Mouse (Mus musculus) liver, embryonic 14.5 days (tissue): ENCODE data around the gene Xpnpep1. TPM values are rescaled to one million over a fixed set of nuclear protein-coding genes. Genes with fewer than 3 reads are reported as not detected.

Experiments used
- ATAC-seq: fragments of 200-750 bp; cut with Nextera tagmentation; 2 replicates; pipeline ENCODE4 v1.8.0; 2017; ENCODE audit warnings: moderate number of reproducible peaks, mild to moderate bottlenecking, moderate library complexity; ENCODE audit not compliant: insufficient read depth
- DNase-seq, 3 experiments: peaks; one replicate each; pipeline ENCODE4 v3.0.0-alpha.2; 2012 to 2013; ENCODE audit warnings: low read depth in 3 of 3, low spot score in 3 of 3
- H3K27ac ChIP-seq: fragments of 300-500 bp; sonication (generic); 2 replicates; pipeline ENCODE4 v1.5.1; 2014; ENCODE audit warnings: moderate library complexity, mild to moderate bottlenecking, control low read depth, inconsistent platforms
- H3K27me3 ChIP-seq: fragments of 300-500 bp; sonication (generic); 2 replicates; pipeline ENCODE4 v1.6.1; 2014; ENCODE audit warnings: mild to moderate bottlenecking, low read length, moderate library complexity; ENCODE audit not compliant: control insufficient read depth, insufficient read depth
- H3K36me3 ChIP-seq: fragments of 300-500 bp; sonication (generic); replicated peaks from 2 replicates; pipeline ENCODE4 v1.6.1; 2014; ENCODE audit warnings: low read depth; ENCODE audit not compliant: control insufficient read depth, insufficient read depth
- H3K4me1 ChIP-seq, 2 experiments: fragments of 200-500 bp in 1 of 2; fragments of 300-500 bp in 1 of 2; sonication (generic) in 1 of 2; replicated peaks; 2 replicates each; pipeline ENCODE4 v1.6.1; 2012 to 2014; ENCODE audit warnings: antibody characterized with exemption in 1 of 2, inconsistent platforms in 1 of 2, low read length in 1 of 2; ENCODE audit not compliant: control insufficient read depth in 2 of 2, insufficient read depth in 2 of 2
- H3K4me2 ChIP-seq: fragments of 300-500 bp; sonication (generic); 2 replicates; pipeline ENCODE4 v1.6.1; 2014; ENCODE audit warnings: low read depth, mild to moderate bottlenecking, control low read depth, moderate library complexity
- H3K4me3 ChIP-seq, 2 experiments: fragments of 200-500 bp in 1 of 2; fragments of 300-500 bp in 1 of 2; sonication (generic) in 1 of 2; 2 replicates each; pipeline ENCODE4 v1.5.1; 2012 to 2014; ENCODE audit warnings: low read depth in 2 of 2, low read length in 2 of 2, mild to moderate bottlenecking in 2 of 2, control low read depth in 1 of 2, inconsistent platforms in 1 of 2, moderate library complexity in 1 of 2; ENCODE audit not compliant: insufficient read depth in 1 of 2
- H3K9ac ChIP-seq: fragments of 300-500 bp; sonication (generic); replicated peaks from 2 replicates; pipeline ENCODE4 v1.6.1; 2014; ENCODE audit warnings: mild to moderate bottlenecking, control low read depth, moderate library complexity
- H3K9me3 ChIP-seq: fragments of 300-500 bp; sonication (generic); 2 replicates; pipeline ENCODE4 v1.6.1; 2016; ENCODE audit warnings: low read length, mixed read lengths; ENCODE audit not compliant: control insufficient read depth
- CTCF ChIP-seq: IDR thresholded peaks from 2 replicates; pipeline ENCODE4 v1.5.1; 2016; ENCODE audit warnings: antibody characterized with exemption, low read depth, control low read depth
- EP300 ChIP-seq: IDR thresholded peaks from 2 replicates; pipeline ENCODE4 v1.6.1; 2016; ENCODE audit warnings: antibody characterized with exemption, low read depth
- WGBS: fragments of 180-500 bp; shearing (Covaris S2); extraction: QIAGEN DNeasy Blood & Tissue Kit; methylation state at CpG from one replicate; pipeline ENCODE4 v1.1.7; 2014; ENCODE audit not compliant: insufficient replicate concordance; 5-methylcytosine and 5-hydroxymethylcytosine counted together
- polyA plus RNA-seq, 2 experiments: library from polyadenylated mRNA; depleted of rRNA in 1 of 2; stranded (reverse) in 1 of 2; unstranded in 1 of 2; fragments of >200 nt; fragmentation: Nextera tagmentation in 1 of 2; extraction: Ambion mirVana in 1 of 2; gene quantifications; 2 replicates each; pipeline versions ENCODE4 v1.2.1 to v1.2.3; 2012 to 2014

The Xpnpep1 gene
- polyA plus RNA-seq, 2 experiments, result 51.9 to 93.9 TPM

- WGBS, result 40% methylated on average over 10 of the region's 10 CpGs
- H3K4me1 ChIP-seq, result peaks cover 47 to 51% of the 10 kb centered on the region in 2 experiments
- peak; percentile 46 to 58 (median 56) for DNase-seq
Observed at GRCm38 (mm10) chr19:53033159-53033943, 6.7 kb downstream of the Xpnpep1 start.

DNA sequence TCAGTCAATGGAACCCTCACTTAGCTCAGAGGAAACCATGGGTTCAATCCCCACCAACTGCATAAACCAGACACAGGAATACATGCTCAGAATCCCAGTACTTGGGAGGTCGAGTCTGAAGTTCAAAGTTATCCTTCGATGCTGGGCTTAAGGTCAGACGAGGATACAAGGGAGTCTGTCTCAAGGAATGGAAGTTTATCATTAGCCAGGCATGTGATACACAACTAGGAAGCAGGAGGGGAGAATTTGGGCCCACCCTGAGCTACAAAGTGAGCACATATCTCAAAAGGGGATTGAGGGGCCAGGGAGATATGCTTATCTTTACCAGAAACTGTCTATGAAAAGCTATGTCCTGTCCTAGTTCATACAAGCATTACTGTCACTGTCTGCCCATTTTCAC lies 7.4 kb downstream of the Xpnpep1 start:
- peak overlapping the region; percentile 59 for H3K9ac ChIP-seq
- H3K4me3 ChIP-seq, result peak overlapping the region; percentile 2 to 19; a peak in 2 of 4 replicates
- H3K9me3 ChIP-seq, result no peaks in the 10 kb centered on the region
- TF ChIP-seq CTCF (no peak), EP300 (0 out of 2 replicates have a peak, but pooled peaks have one; percentile 48)
- peak; percentile 65 for ATAC-seq
- WGBS, result 14% methylated on average over 3 of the region's 3 CpGs
- DNase-seq, result peak in 2 of 3 experiments; percentile 36 to 53
- H3K36me3 ChIP-seq, result peaks cover 8% of the 10 kb centered on the region
- peak overlapping the region; percentile 92 for H3K27ac ChIP-seq
- peaks cover 47 to 51% of the 10 kb centered on the region in 2 experiments for H3K4me1 ChIP-seq
- peak overlapping the region; percentile 69 for H3K4me2 ChIP-seq
- H3K27me3 ChIP-seq, result no peaks in the 10 kb centered on the region

More at GRCm38 (mm10) chr19:53033159-53033943, 6.7 kb downstream of the Xpnpep1 start:
- H3K27me3 ChIP-seq, result no peaks in the 10 kb centered on the region
- H3K4me3 ChIP-seq, result peak overlapping the region in 1 of 2 experiments; percentile 19; a peak in 2 of 4 replicates
- peaks cover 8% of the 10 kb centered on the region for H3K36me3 ChIP-seq
- peak overlapping the region; percentile 69 for H3K4me2 ChIP-seq
- H3K9me3 ChIP-seq, result no peaks in the 10 kb centered on the region
- peak overlapping the region; percentile 92 for H3K27ac ChIP-seq
- H3K9ac ChIP-seq, result peak overlapping the region; percentile 59
- ATAC-seq, result peak; percentile 76
- TF ChIP-seq EP300, result peak; percentile 57
- no peak for TF ChIP-seq CTCF

DNA sequence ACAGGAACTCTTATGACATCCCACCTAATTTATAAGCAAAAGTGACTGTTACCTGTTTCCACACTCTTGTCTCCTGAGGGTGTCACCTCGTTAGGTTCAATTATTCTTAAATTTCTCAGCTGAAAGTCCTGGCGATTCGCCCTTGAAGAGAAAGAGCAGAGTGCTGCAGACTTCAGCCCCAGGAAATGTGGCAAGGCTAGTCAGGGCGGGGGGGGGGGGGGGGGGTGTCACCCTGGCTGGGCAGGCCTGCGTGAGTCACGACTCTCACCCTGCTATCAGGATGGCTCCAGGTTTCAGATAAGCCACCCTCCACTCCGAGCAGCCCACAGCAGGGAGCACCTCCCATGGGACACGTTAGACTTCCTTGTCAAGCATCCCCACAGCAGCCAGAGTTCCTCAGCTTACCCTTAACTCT lies 8.1 kb downstream of the Xpnpep1 start:
- Histone ChIP-seq H3K9me3 (no peaks in the 10 kb centered on the region), H3K9ac (peak overlapping the region; percentile 50), H3K4me3 (peak overlapping the region; percentile 2 to 31; a peak in 2 of 4 replicates), H3K4me1 (peaks cover 40 to 44% of the 10 kb centered on the region in 2 experiments), H3K4me2 (peak overlapping the region; percentile 69), H3K36me3 (peaks cover 8% of the 10 kb centered on the region), H3K27me3 (no peaks in the 10 kb centered on the region), H3K27ac (peak overlapping the region; percentile 92)
- WGBS, result 14% methylated on average over 6 of the region's 8 CpGs
- DNase-seq, result peak; percentile 57 to 61 (median 60)
- TF ChIP-seq CTCF (no peak), EP300 (peak; percentile 40; the same call in 1 of the 2 replicates)
- peak; percentile 84 for ATAC-seq

- Histone ChIP-seq H3K27me3 (no peaks in the 10 kb centered on the region), H3K9me3 (no peaks in the 10 kb centered on the region), H3K4me2 (no peak overlapping the region), H3K36me3 (peaks cover 13% of the 10 kb centered on the region), H3K9ac (no peak overlapping the region), H3K27ac (no peak overlapping the region), H3K4me3 (no peak overlapping the region), H3K4me1 (peaks cover 34% of the 10 kb centered on the region in 2 experiments)
- TF ChIP-seq EP300 (no peak), CTCF (no peak)
- WGBS, result 90% methylated on average over 6 of the region's 6 CpGs
- DNase-seq (no peak), ATAC-seq (no peak)
Observed at GRCm38 (mm10) chr19:53030279-53030678, 9.7 kb downstream of the Xpnpep1 start.

DNA sequence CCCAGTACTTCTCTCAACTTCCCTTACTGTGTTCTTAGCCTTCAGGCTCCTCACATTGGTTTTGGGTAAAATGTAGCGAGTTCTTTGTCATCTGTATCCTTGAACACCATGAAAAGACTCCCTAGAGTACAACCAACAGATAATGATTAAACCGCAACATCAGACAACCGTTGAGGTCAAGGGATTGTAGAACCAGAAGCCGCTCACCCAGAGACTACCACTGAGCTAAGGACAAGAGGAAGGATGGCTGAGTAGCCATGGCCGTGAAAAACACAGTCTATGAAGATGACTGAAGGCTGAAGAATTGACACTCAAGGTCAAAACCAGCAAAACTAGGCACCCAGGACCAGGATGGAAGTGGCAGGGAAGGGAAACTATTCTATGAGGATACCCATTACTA lies 10.3 kb downstream of the Xpnpep1 start:
- Histone ChIP-seq H3K4me3 (no peak overlapping the region), H3K4me2 (no peak overlapping the region), H3K9me3 (no peaks in the 10 kb centered on the region), H3K27ac (no peak overlapping the region), H3K36me3 (peaks cover 18% of the 10 kb centered on the region), H3K9ac (no peak overlapping the region), H3K27me3 (no peaks in the 10 kb centered on the region), H3K4me1 (peaks cover 30 to 34% of the 10 kb centered on the region in 2 experiments)
- TF ChIP-seq EP300, result no peak
- no peak for TF ChIP-seq CTCF
- ATAC-seq (no peak), DNase-seq (no peak)
- 82% methylated on average over 5 of the region's 5 CpGs for WGBS
